Mouse (Mus musculus) thymus, adult 18-20 months (tissue): ENCODE measurements around the gene Kcnj6.

Source experiments
- DNase-seq, 2 experiments: peaks; one replicate each; pipeline ENCODE4 v3.0.0; 2022; ENCODE audit warnings: mixed read lengths in 2 of 2

The Kcnj6 gene

GRCm38 (mm10) chr16:94765129-94765528, 232.4 kb downstream of the Kcnj6 start:
- DNase-seq, result no peak

- no peak for DNase-seq
These were observed 236.8 kb downstream of the Kcnj6 start for GRCm38 (mm10) chr16:94760732-94761131.

GRCm38 (mm10) chr16:94759761-94760160, 237.7 kb downstream of the Kcnj6 start:
- DNase-seq, result no peak

- DNase-seq, result no peak
These were observed 238.9 kb downstream of the Kcnj6 start for GRCm38 (mm10) chr16:94758606-94759005.

GRCm38 (mm10) chr16:94756352-94756751, 241.1 kb downstream of the Kcnj6 start:
- DNase-seq, result no peak

GRCm38 (mm10) chr16:94753453-94753852, 244.0 kb downstream of the Kcnj6 start:
- DNase-seq, result no peak

GRCm38 (mm10) chr16:94752781-94753180, 244.7 kb downstream of the Kcnj6 start:
- no peak for DNase-seq

GRCm38 (mm10) chr16:94745016-94745415, 252.5 kb downstream of the Kcnj6 start:
- no peak for DNase-seq

- DNase-seq, result no peak
These were observed 253.5 kb downstream of the Kcnj6 start for GRCm38 (mm10) chr16:94743853-94744501.

GRCm38 (mm10) chr16:94737359-94737687, 260.2 kb downstream of the Kcnj6 start:
- DNase-seq, result no peak

GRCm38 (mm10) chr16:94736462-94737358, 260.8 kb downstream of the Kcnj6 start:
- DNase-seq, result no peak

- DNase-seq, result no peak
These were observed 262.0 kb downstream of the Kcnj6 start for GRCm38 (mm10) chr16:94735472-94735871.

GRCm38 (mm10) chr16:94731027-94731426, 266.5 kb downstream of the Kcnj6 start:
- DNase-seq, result no peak

- no peak for DNase-seq
These were observed 268.3 kb downstream of the Kcnj6 start for GRCm38 (mm10) chr16:94729236-94729635.

- DNase-seq, result peak in 1 of 2 experiments; percentile 11
These were observed 272.7 kb downstream of the Kcnj6 start for GRCm38 (mm10) chr16:94724747-94725211.

- peak; percentile 63 to 76 for DNase-seq
These were observed 273.4 kb downstream of the Kcnj6 start for GRCm38 (mm10) chr16:94724061-94724596.

- DNase-seq, result no peak
These were observed 274.6 kb downstream of the Kcnj6 start for GRCm38 (mm10) chr16:94722936-94723335.

- DNase-seq, result no peak
These were observed 275.9 kb downstream of the Kcnj6 start for GRCm38 (mm10) chr16:94721549-94722006.

GRCm38 (mm10) chr16:94720476-94721153, 276.9 kb downstream of the Kcnj6 start:
- no peak for DNase-seq

- DNase-seq, result no peak
These were observed 278.0 kb downstream of the Kcnj6 start for GRCm38 (mm10) chr16:94719488-94719887.

- no peak for DNase-seq
These were observed 278.6 kb downstream of the Kcnj6 start for GRCm38 (mm10) chr16:94718919-94719318.

- no peak for DNase-seq
These were observed 280.4 kb downstream of the Kcnj6 start for GRCm38 (mm10) chr16:94717051-94717450.

GRCm38 (mm10) chr16:94714483-94714882, 283.0 kb downstream of the Kcnj6 start:
- no peak for DNase-seq
